9 mouse cellular contexts compared by ENCODE assay signal in genomic region chr2:32694691-32695090, GRCm38 (mm10). TPM values are rescaled to one million over a fixed set of nuclear protein-coding genes. Genes with fewer than 3 reads are reported as not detected.
DNase-seq lines count a peak whose midpoint lies in the region; ATAC-seq and TF ChIP-seq lines count a peak whose summit lies in the region.
"Had no signal": no experiment of that assay in that cellular context is flagged by ENCODE, and none has a peak within 500 bp of the region (broad histone marks: within the 10 kb centered on the region; RNA-seq: fewer than 3 reads in every experiment).

No protein-coding gene starts in this region.

- peaks cover 3% of the 10 kb centered on the region; the same call in 1 of the 2 replicates for H3K36me3 ChIP-seq in kidney, embryonic 14.5 days (ENCODE audit: control insufficient read depth, insufficient read depth, low read length)
- H3K36me3 ChIP-seq in embryonic facial prominence, embryonic 12.5 days, result no peaks in the 10 kb centered on the region
- no peaks in the 10 kb centered on the region for H3K36me3 ChIP-seq in intestine, postnatal 0 days (ENCODE audit: control insufficient read depth, insufficient read depth)
- no peaks in the 10 kb centered on the region for H3K36me3 ChIP-seq in neural tube, embryonic 11.5 days (ENCODE audit: control insufficient read depth, insufficient read depth, low read length)

- H3K9me3 ChIP-seq in kidney, embryonic 14.5 days (ENCODE audit: control insufficient read depth, low read length), result no peaks in the 10 kb centered on the region
- no peaks in the 10 kb centered on the region for H3K9me3 ChIP-seq in embryonic facial prominence, embryonic 12.5 days
- no peaks in the 10 kb centered on the region for H3K9me3 ChIP-seq in intestine, postnatal 0 days (ENCODE audit: control insufficient read depth)
- no peaks in the 10 kb centered on the region for H3K9me3 ChIP-seq in neural tube, embryonic 11.5 days (ENCODE audit: control insufficient read depth, low read length)

- 81% methylated on average over 12 of the region's 12 CpGs for WGBS in kidney, embryonic 14.5 days
- WGBS in embryonic facial prominence, embryonic 12.5 days, result 85% methylated on average over 12 of the region's 12 CpGs
- 78% methylated on average over 12 of the region's 12 CpGs for WGBS in intestine, postnatal 0 days
- 92% methylated on average over 12 of the region's 12 CpGs for WGBS in neural tube, embryonic 11.5 days

- ATAC-seq in kidney, embryonic 14.5 days (ENCODE audit: low FRiP score, low TSS enrichment), result no peak
- ATAC-seq in embryonic facial prominence, embryonic 12.5 days (ENCODE audit: insufficient number of reproducible peaks, insufficient read depth, low FRiP score, low TSS enrichment), result no peak
- ATAC-seq in intestine, postnatal 0 days, result no peak
- ATAC-seq in neural tube, embryonic 11.5 days (ENCODE audit: insufficient read depth, low FRiP score, low TSS enrichment), result no peak
- no peak for ATAC-seq in frontal cortex, adult (ENCODE audit: low TSS enrichment)

- H3K9ac ChIP-seq in kidney, embryonic 14.5 days (ENCODE audit: low read depth, low read length), result no peak overlapping the region; the same call in 1 of the 2 replicates
- no peak overlapping the region; the same call in 1 of the 2 replicates for H3K9ac ChIP-seq in embryonic facial prominence, embryonic 12.5 days
- H3K9ac ChIP-seq in intestine, postnatal 0 days (ENCODE audit: low read depth, low read length), result peak overlapping the region; percentile 31; the same call in 1 of the 2 replicates
- no peak overlapping the region for H3K9ac ChIP-seq in neural tube, embryonic 11.5 days (ENCODE audit: low read length)

- peak overlapping the region; percentile 90 for H3K4me3 ChIP-seq in kidney, embryonic 14.5 days (ENCODE audit: low read length)
- peak overlapping the region; percentile 92; the same call in 1 of the 2 replicates for H3K4me3 ChIP-seq in embryonic facial prominence, embryonic 12.5 days
- peak overlapping the region; percentile 62 for H3K4me3 ChIP-seq in intestine, postnatal 0 days (ENCODE audit: low read depth, low read length)
- H3K4me3 ChIP-seq in neural tube, embryonic 11.5 days (ENCODE audit: low read depth, low read length), result peak overlapping the region; percentile 66; the same call in 1 of the 2 replicates

- H3K27ac ChIP-seq in kidney, embryonic 14.5 days (ENCODE audit: low read depth, low read length), result no peak overlapping the region
- peak overlapping the region; percentile 84 for H3K27ac ChIP-seq in embryonic facial prominence, embryonic 12.5 days
- H3K27ac ChIP-seq in intestine, postnatal 0 days (ENCODE audit: low read depth, low read length), result 0 out of 2 replicates have a peak overlapping the region, but pooled peaks have one; percentile 46
- no peak overlapping the region for H3K27ac ChIP-seq in neural tube, embryonic 11.5 days (ENCODE audit: low read depth, low read length)

- no peak for DNase-seq in kidney, postnatal 4 days
- no peak for DNase-seq in neural tube, embryonic 11.5 days (ENCODE audit: low spot score)
- DNase-seq in kidney, adult 9 months, result no peak
- DNase-seq in cerebellum, postnatal 10 days, result no peak

- TF ChIP-seq CTCF in intestine, postnatal 0 days (IDR thresholded peaks at IDR 0.05; ENCODE audit: low read depth), result no peak

- peaks cover 14% of the 10 kb centered on the region for H3K4me1 ChIP-seq in kidney, embryonic 14.5 days (ENCODE audit: control insufficient read depth, insufficient read depth, low read length)
- peaks cover 18% of the 10 kb centered on the region for H3K4me1 ChIP-seq in embryonic facial prominence, embryonic 12.5 days
- H3K4me1 ChIP-seq in intestine, postnatal 0 days (replicated peaks; ENCODE audit: control insufficient read depth, insufficient read depth, low read length), result peaks cover 4% of the 10 kb centered on the region
- peaks cover 4% of the 10 kb centered on the region for H3K4me1 ChIP-seq in neural tube, embryonic 11.5 days (ENCODE audit: control insufficient read depth, insufficient read depth, low read length)

- H3K4me2 ChIP-seq in kidney, embryonic 14.5 days (replicated peaks; ENCODE audit: low read depth, low read length), result peak overlapping the region; percentile 85
- H3K4me2 ChIP-seq in embryonic facial prominence, embryonic 12.5 days (replicated peaks), result peak overlapping the region; percentile 81
- peak overlapping the region; percentile 88 for H3K4me2 ChIP-seq in intestine, postnatal 0 days (replicated peaks; ENCODE audit: low read depth)
- H3K4me2 ChIP-seq in neural tube, embryonic 11.5 days (ENCODE audit: low read depth), result peak overlapping the region; percentile 56; the same call in 1 of the 2 replicates

- H3K27me3 ChIP-seq in kidney, embryonic 14.5 days (ENCODE audit: control insufficient read depth, insufficient read depth, low read length), result no peaks in the 10 kb centered on the region
- H3K27me3 ChIP-seq in embryonic facial prominence, embryonic 12.5 days, result no peaks in the 10 kb centered on the region
- H3K27me3 ChIP-seq in intestine, postnatal 0 days (replicated peaks; ENCODE audit: control insufficient read depth, insufficient read depth, low read length), result no peaks in the 10 kb centered on the region
- no peaks in the 10 kb centered on the region for H3K27me3 ChIP-seq in neural tube, embryonic 11.5 days (ENCODE audit: control insufficient read depth, insufficient read depth, low read length)
- H3K27me3 ChIP-seq: Patski had no signal

RNA-seq across cellular contexts. Expression of gene Fpgs, which starts 9.3 kb away (rescaled TPM):
- 27.1 and 33.2 TPM in 2 replicates for polyA plus RNA-seq in kidney, embryonic 14.5 days (2014; fragmentation: Nextera tagmentation; extraction: Ambion mirVana)
- polyA plus RNA-seq in embryonic facial prominence, embryonic 12.5 days (2016; fragmentation: Nextera tagmentation; extraction: Ambion mirVana), result 31.1 and 32.3 TPM in 2 replicates
- polyA plus RNA-seq in intestine, postnatal 0 days (2015; fragmentation: Nextera tagmentation; extraction: Ambion mirVana), result 12.4 and 15.2 TPM in 2 replicates
- 18.0 and 19.4 TPM in 2 replicates for polyA plus RNA-seq in neural tube, embryonic 11.5 days (2014; fragmentation: Nextera tagmentation; extraction: Ambion mirVana)

RNA-seq across cellular contexts. Expression of gene Cdk9, which starts 18.2 kb away (rescaled TPM):
- polyA plus RNA-seq in kidney, embryonic 14.5 days (2014; fragmentation: Nextera tagmentation; extraction: Ambion mirVana), result 105 and 106 TPM in 2 replicates
- 121 and 126 TPM in 2 replicates for polyA plus RNA-seq in embryonic facial prominence, embryonic 12.5 days (2016; fragmentation: Nextera tagmentation; extraction: Ambion mirVana)
- 54.0 and 62.2 TPM in 2 replicates for polyA plus RNA-seq in intestine, postnatal 0 days (2015; fragmentation: Nextera tagmentation; extraction: Ambion mirVana)
- polyA plus RNA-seq in neural tube, embryonic 11.5 days (2014; fragmentation: Nextera tagmentation; extraction: Ambion mirVana), result 82.4 and 84.6 TPM in 2 replicates

RNA-seq across cellular contexts. Expression of gene Sh2d3c, which starts 26.2 kb away (rescaled TPM):
- 19.8 and 25.4 TPM in 2 replicates for polyA plus RNA-seq in kidney, embryonic 14.5 days (2014; fragmentation: Nextera tagmentation; extraction: Ambion mirVana)
- 27.6 and 29.1 TPM in 2 replicates for polyA plus RNA-seq in embryonic facial prominence, embryonic 12.5 days (2016; fragmentation: Nextera tagmentation; extraction: Ambion mirVana)
- polyA plus RNA-seq in intestine, postnatal 0 days (2015; fragmentation: Nextera tagmentation; extraction: Ambion mirVana), result 11.2 and 11.7 TPM in 2 replicates
- 30.6 TPM in 2 replicates for polyA plus RNA-seq in neural tube, embryonic 11.5 days (2014; fragmentation: Nextera tagmentation; extraction: Ambion mirVana)

RNA-seq across cellular contexts. Expression of gene 6330409D20Rik, which starts 46.1 kb away (rescaled TPM):
- not detected in 2 replicates for polyA plus RNA-seq in kidney, embryonic 14.5 days (2014; fragmentation: Nextera tagmentation; extraction: Ambion mirVana)
- polyA plus RNA-seq in embryonic facial prominence, embryonic 12.5 days (2016; fragmentation: Nextera tagmentation; extraction: Ambion mirVana), result 0.34 and 0.43 TPM in 2 replicates
- polyA plus RNA-seq in intestine, postnatal 0 days (2015; fragmentation: Nextera tagmentation; extraction: Ambion mirVana), result 0.18 TPM in 2 replicates
- polyA plus RNA-seq in neural tube, embryonic 11.5 days (2014; fragmentation: Nextera tagmentation; extraction: Ambion mirVana), result 2.1 and 2.2 TPM in 2 replicates
- polyA plus RNA-seq: Patski had no signal

RNA-seq across cellular contexts. Expression of gene Eng, which starts 48.3 kb away (rescaled TPM):
- 34.1 and 55.9 TPM in 2 replicates for polyA plus RNA-seq in kidney, embryonic 14.5 days (2014; fragmentation: Nextera tagmentation; extraction: Ambion mirVana)
- 32.1 and 36.4 TPM in 2 replicates for polyA plus RNA-seq in embryonic facial prominence, embryonic 12.5 days (2016; fragmentation: Nextera tagmentation; extraction: Ambion mirVana)
- polyA plus RNA-seq in intestine, postnatal 0 days (2015; fragmentation: Nextera tagmentation; extraction: Ambion mirVana), result 32.2 and 34.1 TPM in 2 replicates
- 24.5 and 26.8 TPM in 2 replicates for polyA plus RNA-seq in neural tube, embryonic 11.5 days (2014; fragmentation: Nextera tagmentation; extraction: Ambion mirVana)

Comparison
In these comparisons a context has a peak if more than half of its experiments do, and no peak if none do; other contexts are left out.
1. H3K27ac ChIP-seq: peak in embryonic facial prominence, embryonic 12.5 days (single experiment) and intestine, postnatal 0 days (single experiment); none in kidney, embryonic 14.5 days (single experiment) and neural tube, embryonic 11.5 days (single experiment).
2. Peak in every context shown above with its lines, with median percentiles within 50 percentile points of each other: H3K4me2 ChIP-seq and H3K4me3 ChIP-seq.